Mouse (Mus musculus): ENCODE data around the gene Camkv. TPM values are rescaled to one million over a fixed set of nuclear protein-coding genes. Genes with fewer than 3 reads are reported as not detected.

Camkv gene
- polyA plus RNA-seq, 1 experiment from 2014 or later: 0.46 TPM

GRCm38 (mm10) chr9:107901627-107901914, 33.9 kb upstream of the Camkv start:
- H3K4me3 ChIP-seq (ENCODE audit: low read depth, low read length): peak overlapping the region; percentile 43; the same call in 1 of the 2 replicates
- H3K9ac ChIP-seq (ENCODE audit: low read depth, low read length): no peak overlapping the region
- H3K36me3 ChIP-seq (ENCODE audit: control insufficient read depth, insufficient read depth, low read length): no peaks in the 10 kb centered on the region
- no peak for ATAC-seq (replicated peaks; ENCODE audit: insufficient number of reproducible peaks, low FRiP score, low TSS enrichment)
- H3K27me3 ChIP-seq (ENCODE audit: control insufficient read depth, insufficient read depth, low read length): peaks cover 22% of the 10 kb centered on the region
- H3K9me3 ChIP-seq (replicated peaks; ENCODE audit: control insufficient read depth, low read length): no peaks in the 10 kb centered on the region
- peaks cover 14% of the 10 kb centered on the region for H3K4me1 ChIP-seq (ENCODE audit: control insufficient read depth, insufficient read depth, low read length)
- no peak overlapping the region for H3K27ac ChIP-seq (ENCODE audit: low read depth, low read length)
- H3K4me2 ChIP-seq: peak overlapping the region; percentile 78
- WGBS (ENCODE audit: insufficient replicate concordance): 15% methylated on average over 17 of the region's 17 CpGs

DNA sequence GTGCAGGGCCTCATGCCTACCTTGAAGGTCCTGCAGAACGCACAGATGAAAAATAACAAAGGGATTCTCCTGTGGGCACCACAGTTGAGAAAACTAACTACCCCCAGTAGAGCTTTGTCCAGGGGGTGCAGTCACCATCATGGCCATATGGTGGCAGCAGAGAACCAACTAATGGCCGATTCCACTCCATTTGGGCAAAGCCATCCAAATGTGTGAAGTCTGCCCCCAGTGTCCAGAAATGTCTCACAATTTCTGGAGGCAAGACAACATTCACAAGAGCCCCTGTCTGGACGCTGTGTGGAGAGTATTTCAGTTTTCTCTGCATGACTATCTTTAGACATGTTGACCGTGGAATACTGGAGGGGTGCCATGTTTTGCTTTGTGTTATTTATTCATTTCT, 30.7 kb upstream of the Camkv start:
- Histone ChIP-seq H3K36me3 (ENCODE audit: control insufficient read depth, insufficient read depth, low read length) (no peaks in the 10 kb centered on the region), H3K9ac (ENCODE audit: low read depth, low read length) (no peak overlapping the region), H3K4me3 (ENCODE audit: low read depth, low read length) (no peak overlapping the region), H3K27me3 (ENCODE audit: control insufficient read depth, insufficient read depth, low read length) (peaks cover 21% of the 10 kb centered on the region), H3K4me2 (no peak overlapping the region), H3K27ac (ENCODE audit: low read depth, low read length) (no peak overlapping the region), H3K9me3 (replicated peaks; ENCODE audit: control insufficient read depth, low read length) (no peaks in the 10 kb centered on the region), H3K4me1 (ENCODE audit: control insufficient read depth, insufficient read depth, low read length) (peaks cover 38% of the 10 kb centered on the region)
- 5% methylated on average over 4 of the region's 4 CpGs for WGBS (ENCODE audit: insufficient replicate concordance)
- 0 out of 2 replicates have a peak, but pooled peaks have one; percentile 32 for ATAC-seq (replicated peaks; ENCODE audit: insufficient number of reproducible peaks, low FRiP score, low TSS enrichment)

GRCm38 (mm10) chr9:107906252-107906966, 29.1 kb upstream of the Camkv start, which contains the start of gene Mst1r:
Gene Mst1r (plus strand): TSS chr9:107906873.
- peak within 1 kb of the TSS; percentile 43 for H3K4me3 ChIP-seq (ENCODE audit: low read depth, low read length)
- 16% methylated on average over 19 of the region's 19 CpGs for WGBS (ENCODE audit: insufficient replicate concordance)
- no peaks in the 10 kb centered on the region for H3K36me3 ChIP-seq (ENCODE audit: control insufficient read depth, insufficient read depth, low read length)
- peaks cover 5% of the 10 kb centered on the region for H3K27me3 ChIP-seq (ENCODE audit: control insufficient read depth, insufficient read depth, low read length)
- H3K9ac ChIP-seq (ENCODE audit: low read depth, low read length): peak within 1 kb of the TSS; percentile 64
- no peak within 1 kb of the TSS for H3K27ac ChIP-seq (ENCODE audit: low read depth, low read length)
- H3K9me3 ChIP-seq (replicated peaks; ENCODE audit: control insufficient read depth, low read length): no peaks in the 10 kb centered on the region
- ATAC-seq (replicated peaks; ENCODE audit: insufficient number of reproducible peaks, low FRiP score, low TSS enrichment): peak; percentile 59; the same call in 1 of the 2 replicates
- H3K4me1 ChIP-seq (ENCODE audit: control insufficient read depth, insufficient read depth, low read length): peaks cover 33% of the 10 kb centered on the region
- peak within 1 kb of the TSS; percentile 83 for H3K4me2 ChIP-seq

- H3K4me1 ChIP-seq (ENCODE audit: control insufficient read depth, insufficient read depth, low read length): peaks cover 33% of the 10 kb centered on the region
- no peak overlapping the region for H3K27ac ChIP-seq (ENCODE audit: low read depth, low read length)
- H3K4me2 ChIP-seq: peak overlapping the region; percentile 83
- H3K9ac ChIP-seq (ENCODE audit: low read depth, low read length): peak overlapping the region; percentile 64
- no peaks in the 10 kb centered on the region for H3K36me3 ChIP-seq (ENCODE audit: control insufficient read depth, insufficient read depth, low read length)
- H3K9me3 ChIP-seq (replicated peaks; ENCODE audit: control insufficient read depth, low read length): no peaks in the 10 kb centered on the region
- no peaks in the 10 kb centered on the region; the same call in 1 of the 2 replicates for H3K27me3 ChIP-seq (ENCODE audit: control insufficient read depth, insufficient read depth, low read length)
- no peak for ATAC-seq (replicated peaks; ENCODE audit: insufficient number of reproducible peaks, low FRiP score, low TSS enrichment)
- 45% methylated on average over 31 of the region's 31 CpGs for WGBS (ENCODE audit: insufficient replicate concordance)
- peak overlapping the region; percentile 43 for H3K4me3 ChIP-seq (ENCODE audit: low read depth, low read length)
Observed at GRCm38 (mm10) chr9:107906967-107907800, 28.3 kb upstream of the Camkv start.

GRCm38 (mm10) chr9:107907801-107908120, 27.7 kb upstream of the Camkv start:
- Histone ChIP-seq H3K27me3 (ENCODE audit: control insufficient read depth, insufficient read depth, low read length) (no peaks in the 10 kb centered on the region; the same call in 1 of the 2 replicates), H3K36me3 (ENCODE audit: control insufficient read depth, insufficient read depth, low read length) (no peaks in the 10 kb centered on the region), H3K4me3 (ENCODE audit: low read depth, low read length) (peak overlapping the region; percentile 18; the same call in 1 of the 2 replicates), H3K9me3 (replicated peaks; ENCODE audit: control insufficient read depth, low read length) (no peaks in the 10 kb centered on the region), H3K9ac (ENCODE audit: low read depth, low read length) (no peak overlapping the region), H3K4me1 (ENCODE audit: control insufficient read depth, insufficient read depth, low read length) (peaks cover 33% of the 10 kb centered on the region), H3K27ac (ENCODE audit: low read depth, low read length) (peak overlapping the region; percentile 10; the same call in 1 of the 2 replicates), H3K4me2 (peak overlapping the region; percentile 49)
- 83% methylated on average over 14 of the region's 14 CpGs for WGBS (ENCODE audit: insufficient replicate concordance)
- ATAC-seq (replicated peaks; ENCODE audit: insufficient number of reproducible peaks, low FRiP score, low TSS enrichment): no peak

GRCm38 (mm10) chr9:107908410-107909158, 26.9 kb upstream of the Camkv start:
- 30% methylated on average over 18 of the region's 18 CpGs for WGBS (ENCODE audit: insufficient replicate concordance)
- ATAC-seq (replicated peaks; ENCODE audit: insufficient number of reproducible peaks, low FRiP score, low TSS enrichment): no peak
- H3K4me3 ChIP-seq (ENCODE audit: low read depth, low read length): peak overlapping the region; percentile 18; the same call in 1 of the 2 replicates
- H3K27ac ChIP-seq (ENCODE audit: low read depth, low read length): peak overlapping the region; percentile 29; the same call in 1 of the 2 replicates
- peak overlapping the region; percentile 44; the same call in 1 of the 2 replicates for H3K9ac ChIP-seq (ENCODE audit: low read depth, low read length)
- no peaks in the 10 kb centered on the region; the same call in 1 of the 2 replicates for H3K27me3 ChIP-seq (ENCODE audit: control insufficient read depth, insufficient read depth, low read length)
- peaks cover 33% of the 10 kb centered on the region for H3K4me1 ChIP-seq (ENCODE audit: control insufficient read depth, insufficient read depth, low read length)
- no peaks in the 10 kb centered on the region for H3K36me3 ChIP-seq (ENCODE audit: control insufficient read depth, insufficient read depth, low read length)
- no peaks in the 10 kb centered on the region for H3K9me3 ChIP-seq (replicated peaks; ENCODE audit: control insufficient read depth, low read length)
- H3K4me2 ChIP-seq: peak overlapping the region; percentile 49

GRCm38 (mm10) chr9:107910025-107910769, 25.3 kb upstream of the Camkv start:
- no peak overlapping the region for H3K9ac ChIP-seq (ENCODE audit: low read depth, low read length)
- peaks cover 30% of the 10 kb centered on the region for H3K4me1 ChIP-seq (ENCODE audit: control insufficient read depth, insufficient read depth, low read length)
- no peak for ATAC-seq (replicated peaks; ENCODE audit: insufficient number of reproducible peaks, low FRiP score, low TSS enrichment)
- peak overlapping the region; percentile 62 for H3K27ac ChIP-seq (ENCODE audit: low read depth, low read length)
- WGBS (ENCODE audit: insufficient replicate concordance): 72% methylated on average over 15 of the region's 15 CpGs
- no peaks in the 10 kb centered on the region for H3K9me3 ChIP-seq (replicated peaks; ENCODE audit: control insufficient read depth, low read length)
- H3K27me3 ChIP-seq (ENCODE audit: control insufficient read depth, insufficient read depth, low read length): peaks cover 8% of the 10 kb centered on the region; the same call in 1 of the 2 replicates
- H3K36me3 ChIP-seq (ENCODE audit: control insufficient read depth, insufficient read depth, low read length): no peaks in the 10 kb centered on the region
- no peak overlapping the region for H3K4me3 ChIP-seq (ENCODE audit: low read depth, low read length)
- peak overlapping the region; percentile 3; the same call in 1 of the 2 replicates for H3K4me2 ChIP-seq
